Mouse (Mus musculus): Measurements from ENCODE around the gene Pcgf5. TPM values are rescaled to one million over a fixed set of nuclear protein-coding genes. Genes with fewer than 3 reads are reported as not detected.

The Pcgf5 gene
- polyA plus RNA-seq, 1 experiment from 2014 or later, result 14.9 TPM

DNA sequence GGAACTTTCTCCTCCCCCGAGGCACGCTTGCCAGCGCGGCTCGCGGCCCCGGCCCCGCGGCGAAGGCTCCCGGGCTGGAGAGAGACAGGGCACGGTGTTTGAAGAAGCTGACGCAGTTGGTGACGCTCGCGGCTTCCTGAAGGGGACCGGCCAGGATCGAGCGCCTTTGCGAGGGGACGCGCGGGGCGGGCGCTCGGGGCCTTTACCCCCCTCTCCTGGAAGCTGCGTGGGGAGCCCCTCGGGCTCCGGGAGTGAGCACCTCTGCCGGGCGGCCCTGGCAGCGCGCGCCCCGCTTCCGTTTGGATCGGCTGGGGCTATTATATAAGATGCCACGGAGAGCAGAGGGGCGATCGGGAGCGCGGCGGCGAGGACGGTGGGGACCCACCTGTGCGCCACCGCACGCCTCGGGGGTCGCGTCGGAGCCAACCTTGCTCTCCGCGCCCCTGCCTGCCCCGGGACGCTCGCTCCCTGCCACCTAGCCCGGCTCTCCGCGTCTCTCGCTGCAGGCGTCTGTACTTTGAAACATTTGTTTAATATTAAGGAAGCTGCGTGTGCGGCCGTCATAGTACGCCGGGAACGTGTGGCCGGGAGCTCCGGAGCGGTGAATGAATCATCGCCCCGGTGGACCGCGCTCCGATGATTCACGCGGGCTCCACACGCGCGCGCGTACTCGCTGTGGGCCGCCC lies 835 bp downstream of the Pcgf5 start:
- peak overlapping the region; percentile 9; the same call in 1 of the 2 replicates for H3K27ac ChIP-seq (ENCODE audit: low read depth, low read length)
- H3K9me3 ChIP-seq (replicated peaks; ENCODE audit: control insufficient read depth, low read length), result no peaks in the 10 kb centered on the region
- under 1% methylated on average over 82 of the region's 85 CpGs for WGBS
- DNase-seq (ENCODE audit: low spot score), result peak; percentile 63
- H3K27me3 ChIP-seq (replicated peaks; ENCODE audit: control insufficient read depth, insufficient read depth, low read length), result peaks cover 12% of the 10 kb centered on the region; the same call in 1 of the 2 replicates
- H3K36me3 ChIP-seq (ENCODE audit: control insufficient read depth, insufficient read depth, low read length), result no peaks in the 10 kb centered on the region
- peak overlapping the region; percentile 84 for H3K4me3 ChIP-seq (ENCODE audit: low read depth, low read length)
- peak overlapping the region; percentile 68 for H3K9ac ChIP-seq (ENCODE audit: low read length)
- peak overlapping the region; percentile 98 for H3K4me2 ChIP-seq (ENCODE audit: low read length)
- ATAC-seq, result peak; percentile 75
- peaks cover 9% of the 10 kb centered on the region for H3K4me1 ChIP-seq (ENCODE audit: control insufficient read depth, insufficient read depth, low read length)

DNA sequence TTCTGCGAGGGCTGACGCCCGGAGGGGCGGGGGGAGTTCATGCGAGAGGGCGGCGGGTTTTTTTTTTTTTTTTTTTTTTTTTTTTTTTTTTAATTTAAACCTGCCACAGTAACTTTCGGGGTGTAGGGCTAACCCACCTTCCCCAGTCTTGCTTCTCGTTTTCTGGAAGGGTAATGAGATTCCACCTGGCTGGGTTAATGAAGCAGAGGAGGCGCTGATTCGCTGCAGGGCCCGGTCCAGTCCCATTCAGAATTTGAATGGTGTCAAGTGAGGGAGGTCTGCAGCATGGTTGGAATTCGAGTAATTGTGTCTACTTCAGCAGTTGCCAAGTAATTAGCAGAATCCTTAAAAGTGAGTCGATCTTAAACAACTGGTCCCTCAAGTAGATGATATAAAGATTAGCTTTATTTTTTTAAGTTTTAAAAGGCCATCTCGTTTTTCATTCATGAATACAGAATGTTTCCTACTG lies 1.4 kb downstream of the Pcgf5 start:
- Histone ChIP-seq H3K27me3 (replicated peaks; ENCODE audit: control insufficient read depth, insufficient read depth, low read length) (peaks cover 12% of the 10 kb centered on the region; the same call in 1 of the 2 replicates), H3K36me3 (ENCODE audit: control insufficient read depth, insufficient read depth, low read length) (no peaks in the 10 kb centered on the region), H3K9me3 (replicated peaks; ENCODE audit: control insufficient read depth, low read length) (no peaks in the 10 kb centered on the region), H3K9ac (ENCODE audit: low read length) (peak overlapping the region; percentile 68), H3K4me2 (ENCODE audit: low read length) (peak overlapping the region; percentile 98), H3K27ac (ENCODE audit: low read depth, low read length) (no peak overlapping the region), H3K4me1 (ENCODE audit: control insufficient read depth, insufficient read depth, low read length) (peaks cover 9% of the 10 kb centered on the region), H3K4me3 (ENCODE audit: low read depth, low read length) (peak overlapping the region; percentile 84)
- WGBS, result under 1% methylated on average over 15 of the region's 15 CpGs
- DNase-seq (ENCODE audit: low spot score) (peak; percentile 55), ATAC-seq (peak; percentile 37)

DNA sequence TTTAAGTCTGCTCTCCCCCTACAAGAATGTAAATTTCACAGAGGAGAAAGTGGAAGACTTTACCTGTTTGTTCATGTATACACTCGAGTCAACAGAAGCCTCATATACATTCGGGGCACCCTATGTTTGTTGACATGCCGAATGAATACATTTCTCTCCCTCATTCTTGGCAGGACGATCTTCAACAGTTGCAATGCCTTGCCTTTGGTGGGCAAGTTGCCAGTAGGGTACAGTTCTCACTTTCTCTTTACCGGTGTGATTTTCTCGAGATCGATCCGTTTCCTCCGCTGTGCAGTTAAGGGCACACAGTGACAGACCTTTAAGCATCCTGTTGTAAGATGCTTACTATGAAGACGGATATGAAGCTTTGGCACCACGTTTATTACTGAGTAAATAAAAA lies 2.1 kb downstream of the Pcgf5 start:
- no peaks in the 10 kb centered on the region for H3K9me3 ChIP-seq (replicated peaks; ENCODE audit: control insufficient read depth, low read length)
- no peak for ATAC-seq

DNA sequence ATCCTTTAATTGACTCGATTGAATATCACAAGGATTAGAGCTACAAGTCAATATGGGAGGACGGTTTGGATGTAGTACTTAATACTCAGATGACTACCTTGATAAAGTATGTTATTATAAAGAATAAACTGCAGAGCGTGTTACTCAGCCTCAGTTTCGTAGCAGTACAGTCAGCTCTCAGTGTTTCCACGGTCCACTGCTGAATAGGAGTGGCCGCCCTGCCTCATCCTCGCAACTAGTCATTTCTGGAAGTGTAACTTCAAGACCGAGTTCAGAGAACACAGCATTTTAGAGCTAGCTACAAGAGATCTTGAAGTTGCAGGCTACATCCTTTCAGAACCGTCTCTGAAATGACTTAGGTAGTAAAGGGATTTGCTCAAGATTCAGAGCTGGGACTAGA lies 2.8 kb downstream of the Pcgf5 start:
- peaks cover 12% of the 10 kb centered on the region; the same call in 1 of the 2 replicates for H3K27me3 ChIP-seq (replicated peaks; ENCODE audit: control insufficient read depth, insufficient read depth, low read length)
- ATAC-seq, result no peak

More for the DNA sequence above, 2.1 kb downstream of the Pcgf5 start:
- peak; percentile 65 for DNase-seq (ENCODE audit: low spot score)
- peaks cover 12% of the 10 kb centered on the region; the same call in 1 of the 2 replicates for H3K27me3 ChIP-seq (replicated peaks; ENCODE audit: control insufficient read depth, insufficient read depth, low read length)
- H3K36me3 ChIP-seq (ENCODE audit: control insufficient read depth, insufficient read depth, low read length), result no peaks in the 10 kb centered on the region
- H3K4me3 ChIP-seq (ENCODE audit: low read depth, low read length), result peak overlapping the region; percentile 84; the same call in 1 of the 2 replicates
- peaks cover 9% of the 10 kb centered on the region for H3K4me1 ChIP-seq (ENCODE audit: control insufficient read depth, insufficient read depth, low read length)
- WGBS, result 31% methylated on average over 11 of the region's 11 CpGs
- H3K9ac ChIP-seq (ENCODE audit: low read length), result no peak overlapping the region
- H3K4me2 ChIP-seq (ENCODE audit: low read length), result peak overlapping the region; percentile 98
- H3K27ac ChIP-seq (ENCODE audit: low read depth, low read length), result no peak overlapping the region

DNA sequence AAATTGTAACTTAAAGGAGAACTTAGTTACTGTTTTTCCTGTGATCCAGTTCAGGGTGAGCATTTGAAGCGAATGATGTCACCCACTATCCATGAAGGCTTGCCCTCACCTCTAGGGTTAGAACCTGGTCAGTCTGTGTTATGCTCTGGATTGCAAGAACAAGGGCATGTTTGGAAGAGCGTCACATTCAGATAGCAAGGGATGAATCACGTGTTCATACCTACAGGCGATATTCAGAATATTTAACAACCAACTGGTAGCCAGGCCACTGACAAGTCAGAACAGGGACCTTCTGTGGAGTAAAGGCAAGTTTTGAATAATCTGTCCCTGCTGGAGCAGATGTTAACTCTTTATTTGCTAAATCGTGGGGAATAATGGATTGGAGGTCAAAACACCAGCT lies 14.4 kb downstream of the Pcgf5 start:
- H3K4me3 ChIP-seq (ENCODE audit: low read depth, low read length), result no peak overlapping the region
- no peak overlapping the region for H3K9ac ChIP-seq (ENCODE audit: low read length)
- no peak overlapping the region for H3K4me2 ChIP-seq (ENCODE audit: low read length)
- 91% methylated on average over 5 of the region's 5 CpGs for WGBS
- no peaks in the 10 kb centered on the region for H3K27me3 ChIP-seq (replicated peaks; ENCODE audit: control insufficient read depth, insufficient read depth, low read length)
- H3K4me1 ChIP-seq (ENCODE audit: control insufficient read depth, insufficient read depth, low read length), result no peaks in the 10 kb centered on the region
- no peak overlapping the region for H3K27ac ChIP-seq (ENCODE audit: low read depth, low read length)
- DNase-seq (ENCODE audit: low spot score) (no peak), ATAC-seq (no peak)
- H3K36me3 ChIP-seq (ENCODE audit: control insufficient read depth, insufficient read depth, low read length), result no peaks in the 10 kb centered on the region
- H3K9me3 ChIP-seq (replicated peaks; ENCODE audit: control insufficient read depth, low read length), result no peaks in the 10 kb centered on the region

More for the DNA sequence above, 2.8 kb downstream of the Pcgf5 start:
- WGBS, result 92% methylated on average over 9 of the region's 9 CpGs
- DNase-seq (ENCODE audit: low spot score), result no peak
- no peaks in the 10 kb centered on the region for H3K9me3 ChIP-seq (replicated peaks; ENCODE audit: control insufficient read depth, low read length)
- no peak overlapping the region for H3K4me2 ChIP-seq (ENCODE audit: low read length)
- no peak overlapping the region for H3K4me3 ChIP-seq (ENCODE audit: low read depth, low read length)
- H3K27ac ChIP-seq (ENCODE audit: low read depth, low read length), result no peak overlapping the region
- H3K4me1 ChIP-seq (ENCODE audit: control insufficient read depth, insufficient read depth, low read length), result peaks cover 9% of the 10 kb centered on the region
- H3K9ac ChIP-seq (ENCODE audit: low read length), result no peak overlapping the region
- H3K36me3 ChIP-seq (ENCODE audit: control insufficient read depth, insufficient read depth, low read length), result no peaks in the 10 kb centered on the region

DNA sequence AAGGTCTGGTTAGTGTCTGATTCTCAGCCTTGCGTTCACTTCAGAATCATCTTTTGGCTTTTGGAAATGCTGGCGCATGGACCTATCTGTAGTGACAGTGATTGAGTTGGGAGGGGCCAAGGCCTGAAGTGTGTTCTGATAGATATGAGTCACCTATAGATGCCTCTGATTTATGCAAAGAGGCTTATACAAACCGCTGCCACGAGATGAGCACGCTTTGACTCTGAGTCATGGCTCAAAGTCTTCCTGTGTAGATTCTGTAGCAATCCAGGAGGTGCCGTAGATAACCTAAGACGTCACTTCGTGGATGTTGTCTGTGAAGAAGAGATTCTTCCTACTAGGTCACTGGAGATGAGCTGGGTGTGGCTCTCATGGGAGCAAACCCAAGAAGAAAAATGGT lies 16.6 kb downstream of the Pcgf5 start:
- H3K9me3 ChIP-seq (replicated peaks; ENCODE audit: control insufficient read depth, low read length), result no peaks in the 10 kb centered on the region
- ATAC-seq (no peak), DNase-seq (ENCODE audit: low spot score) (no peak)
- H3K27ac ChIP-seq (ENCODE audit: low read depth, low read length), result no peak overlapping the region
- WGBS, result 94% methylated on average over 8 of the region's 8 CpGs
- no peaks in the 10 kb centered on the region for H3K4me1 ChIP-seq (ENCODE audit: control insufficient read depth, insufficient read depth, low read length)
- no peaks in the 10 kb centered on the region for H3K36me3 ChIP-seq (ENCODE audit: control insufficient read depth, insufficient read depth, low read length)
- H3K9ac ChIP-seq (ENCODE audit: low read length), result no peak overlapping the region
- H3K4me2 ChIP-seq (ENCODE audit: low read length), result no peak overlapping the region
- no peak overlapping the region for H3K4me3 ChIP-seq (ENCODE audit: low read depth, low read length)
- H3K27me3 ChIP-seq (replicated peaks; ENCODE audit: control insufficient read depth, insufficient read depth, low read length), result no peaks in the 10 kb centered on the region

DNA sequence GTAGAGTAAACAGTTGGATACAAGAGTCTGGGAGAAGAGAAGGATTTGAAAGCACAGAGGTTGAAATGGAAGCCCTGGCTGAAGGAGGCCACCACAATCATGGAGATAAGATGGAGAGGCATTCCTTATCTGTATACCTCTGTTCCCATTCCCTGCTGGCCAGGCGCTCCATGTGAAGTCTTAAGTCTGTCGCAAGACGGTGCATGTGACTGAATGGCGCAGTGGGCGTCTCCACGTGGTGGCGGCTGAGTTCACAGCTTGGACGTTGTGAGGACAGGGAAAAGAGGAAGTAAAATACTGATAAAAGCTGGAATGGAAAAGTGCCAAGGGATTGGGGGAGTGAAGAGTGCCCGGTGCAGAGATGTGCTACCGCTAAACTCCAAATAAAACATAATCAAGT lies 23.4 kb downstream of the Pcgf5 start:
- WGBS, result 90% methylated on average over 10 of the region's 10 CpGs

DNA sequence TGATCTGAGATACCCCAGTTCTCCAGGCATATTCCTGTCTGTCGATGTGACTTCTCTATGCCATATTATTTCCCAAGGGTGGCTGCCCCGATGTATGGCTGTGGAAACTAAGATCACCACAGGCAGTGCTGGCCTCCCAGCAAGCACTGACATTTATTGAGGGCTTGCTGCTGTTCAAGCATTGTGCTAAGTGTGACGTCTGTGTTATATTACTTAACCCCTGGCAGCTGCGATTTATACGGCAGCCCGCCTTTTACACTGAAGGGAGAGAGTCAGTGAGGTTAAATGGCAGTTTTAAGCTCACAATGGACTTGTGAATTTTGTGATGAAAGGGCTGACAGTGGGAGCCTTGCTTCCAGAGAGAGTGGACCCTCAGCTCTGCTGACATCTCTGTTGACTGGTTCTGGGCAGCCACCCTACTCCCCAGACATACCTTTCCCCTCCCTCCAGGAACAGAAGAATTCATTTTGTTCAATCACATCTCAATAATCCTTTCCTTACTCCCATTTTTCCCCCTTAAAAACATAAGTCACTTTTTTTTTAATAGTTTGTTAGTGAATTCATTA lies 25.0 kb downstream of the Pcgf5 start:
- no peak for DNase-seq (ENCODE audit: low spot score)

More for the DNA sequence above, 23.4 kb downstream of the Pcgf5 start:
- Histone ChIP-seq H3K4me2 (ENCODE audit: low read length) (no peak overlapping the region), H3K36me3 (ENCODE audit: control insufficient read depth, insufficient read depth, low read length) (no peaks in the 10 kb centered on the region), H3K4me3 (ENCODE audit: low read depth, low read length) (no peak overlapping the region), H3K9ac (ENCODE audit: low read length) (no peak overlapping the region), H3K4me1 (ENCODE audit: control insufficient read depth, insufficient read depth, low read length) (no peaks in the 10 kb centered on the region), H3K9me3 (replicated peaks; ENCODE audit: control insufficient read depth, low read length) (no peaks in the 10 kb centered on the region), H3K27me3 (replicated peaks; ENCODE audit: control insufficient read depth, insufficient read depth, low read length) (no peaks in the 10 kb centered on the region), H3K27ac (ENCODE audit: low read depth, low read length) (no peak overlapping the region)
- ATAC-seq (no peak), DNase-seq (ENCODE audit: low spot score) (no peak)

DNA sequence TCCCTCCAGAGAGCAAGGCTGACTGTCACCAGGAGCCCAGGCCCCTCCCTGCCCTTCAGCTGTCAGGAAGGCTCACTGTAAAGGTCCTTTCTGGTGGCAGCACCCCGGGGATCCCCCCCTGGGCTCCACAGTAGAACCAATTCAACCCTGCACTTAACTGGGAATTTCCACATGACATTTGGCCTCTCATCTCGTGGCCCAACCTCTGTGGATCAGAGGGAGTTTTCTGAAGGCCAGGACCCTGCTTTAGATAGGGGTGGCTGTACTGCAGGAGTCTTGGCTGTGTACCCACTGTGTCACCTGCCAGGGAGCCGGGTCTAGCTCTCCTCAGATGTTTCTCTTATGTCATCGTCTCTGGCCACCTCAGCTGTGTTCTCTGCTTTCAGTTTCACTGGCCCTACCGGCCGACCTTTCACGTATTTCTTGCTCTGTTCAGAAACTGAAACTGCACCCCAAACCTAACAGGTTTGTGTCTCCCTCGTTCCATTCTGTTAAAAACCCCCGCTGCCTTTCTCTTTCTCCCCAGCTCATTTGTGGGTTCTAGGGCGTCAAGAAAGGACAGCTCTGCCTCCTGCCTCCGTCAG lies 27.2 kb downstream of the Pcgf5 start:
- Histone ChIP-seq H3K4me2 (ENCODE audit: low read length) (no peak overlapping the region), H3K9ac (ENCODE audit: low read length) (no peak overlapping the region), H3K27ac (ENCODE audit: low read depth, low read length) (no peak overlapping the region), H3K36me3 (ENCODE audit: control insufficient read depth, insufficient read depth, low read length) (no peaks in the 10 kb centered on the region), H3K27me3 (replicated peaks; ENCODE audit: control insufficient read depth, insufficient read depth, low read length) (no peaks in the 10 kb centered on the region), H3K9me3 (replicated peaks; ENCODE audit: control insufficient read depth, low read length) (no peaks in the 10 kb centered on the region), H3K4me3 (ENCODE audit: low read depth, low read length) (no peak overlapping the region), H3K4me1 (ENCODE audit: control insufficient read depth, insufficient read depth, low read length) (no peaks in the 10 kb centered on the region)
- ATAC-seq (no peak), DNase-seq (ENCODE audit: low spot score) (no peak)
- 81% methylated on average over 11 of the region's 11 CpGs for WGBS

More for the DNA sequence above, 25.0 kb downstream of the Pcgf5 start:
- no peak overlapping the region for H3K9ac ChIP-seq (ENCODE audit: low read length)
- ATAC-seq, result no peak
- H3K27me3 ChIP-seq (replicated peaks; ENCODE audit: control insufficient read depth, insufficient read depth, low read length), result no peaks in the 10 kb centered on the region
- H3K27ac ChIP-seq (ENCODE audit: low read depth, low read length), result no peak overlapping the region
- 79% methylated on average over 6 of the region's 6 CpGs for WGBS
- no peak overlapping the region for H3K4me3 ChIP-seq (ENCODE audit: low read depth, low read length)
- no peaks in the 10 kb centered on the region for H3K4me1 ChIP-seq (ENCODE audit: control insufficient read depth, insufficient read depth, low read length)
- H3K4me2 ChIP-seq (ENCODE audit: low read length), result no peak overlapping the region
- no peaks in the 10 kb centered on the region for H3K9me3 ChIP-seq (replicated peaks; ENCODE audit: control insufficient read depth, low read length)
- H3K36me3 ChIP-seq (ENCODE audit: control insufficient read depth, insufficient read depth, low read length), result no peaks in the 10 kb centered on the region
